Mouse (Mus musculus): Measurements from ENCODE around the gene Rhox3c.
"Not testable (repeated sequence)": the region's sequence is repeated elsewhere in the genome, so short reads cannot be mapped to it uniquely, and the experiment has no call there.

GRCm38 (mm10) chrX:37453380-37453779 is 5.0 kb upstream of the Rhox3c start, which contains the start of gene Rhox2c:
- TF ChIP-seq CTCF (IDR thresholded peaks at IDR 0.05; ENCODE audit: control insufficient read depth, insufficient read depth, insufficient replicate concordance, low read depth, low read length); POLR2A (IDR thresholded peaks at IDR 0.05; ENCODE audit: control insufficient read depth, low read depth, low read length): not testable (repeated sequence)
